Mouse (Mus musculus) midbrain, embryonic 16.5 days (tissue): Measurements from ENCODE around the gene Xpo5. TPM values are rescaled to one million over a fixed set of nuclear protein-coding genes. Genes with fewer than 3 reads are reported as not detected.

Source experiments
- ATAC-seq: fragments of 200-750 bp; cut with Nextera tagmentation; 2 replicates; pipeline ENCODE4 v1.8.0; 2017; ENCODE audit warnings: moderate TSS enrichment
- H3K27ac ChIP-seq: fragments of 300-500 bp; sonication (generic); 2 replicates; pipeline ENCODE4 v1.5.1; 2014; ENCODE audit warnings: mild to moderate bottlenecking, low read length, mixed read lengths
- H3K27me3 ChIP-seq: fragments of 300-500 bp; sonication (generic); 2 replicates; pipeline ENCODE4 v1.6.1; 2014; ENCODE audit warnings: low read depth, low read length, mixed read lengths; ENCODE audit not compliant: control insufficient read depth, insufficient read depth
- H3K36me3 ChIP-seq: fragments of 300-500 bp; sonication (generic); 2 replicates; pipeline ENCODE4 v1.6.1; 2014; ENCODE audit warnings: mild to moderate bottlenecking, low read length, moderate library complexity, mixed read lengths; ENCODE audit not compliant: control insufficient read depth, insufficient read depth
- H3K4me1 ChIP-seq: fragments of 300-500 bp; sonication (generic); 2 replicates; pipeline ENCODE4 v1.6.1; 2014; ENCODE audit warnings: mild to moderate bottlenecking, low read length, mixed read lengths; ENCODE audit not compliant: control insufficient read depth, insufficient read depth
- H3K4me2 ChIP-seq: fragments of 300-500 bp; sonication (generic); 2 replicates; pipeline ENCODE4 v1.6.1; 2014; ENCODE audit warnings: mild to moderate bottlenecking, low read length, mixed read lengths
- H3K4me3 ChIP-seq: fragments of 300-500 bp; sonication (generic); 2 replicates; pipeline ENCODE4 v1.5.1; 2014; ENCODE audit warnings: low read depth, mild to moderate bottlenecking, low read length, moderate library complexity, mixed read lengths
- H3K9ac ChIP-seq: fragments of 300-500 bp; sonication (generic); 2 replicates; pipeline ENCODE4 v1.6.1; 2014; ENCODE audit warnings: low read depth, low read length, mixed read lengths
- H3K9me3 ChIP-seq: fragments of 300-500 bp; sonication (generic); replicated peaks from 2 replicates; pipeline ENCODE4 v1.6.1; 2014; ENCODE audit warnings: mild to moderate bottlenecking, low read length, mixed read lengths; ENCODE audit not compliant: control insufficient read depth, poor library complexity, severe bottlenecking
- WGBS: fragments of 180-500 bp; shearing (Covaris S2); extraction: QIAGEN DNeasy Blood & Tissue Kit; methylation state at CpG from one replicate; pipeline ENCODE4 v1.1.7; 2014; 5-methylcytosine and 5-hydroxymethylcytosine counted together
- polyA plus RNA-seq: library from polyadenylated mRNA; unstranded; fragments of >200 nt; fragmentation: Nextera tagmentation; extraction: Ambion mirVana; gene quantifications from 2 replicates; pipeline ENCODE4 v1.2.1, GENCODE M21; 2015

The Xpo5 gene
- polyA plus RNA-seq, 1 experiment from 2014 or later = 36.0 TPM

GRCm38 (mm10) chr17:46161179-46161578, 41.4 kb upstream of the Xpo5 start:
- H3K27ac ChIP-seq = peak overlapping the region; percentile 70
- under 1% methylated on average over 19 of the region's 19 CpGs for whole genome bisulfite sequencing
- H3K4me1 ChIP-seq = peaks cover 26% of the 10 kb centered on the region
- peak overlapping the region; percentile 84 for H3K4me3 ChIP-seq
- H3K36me3 ChIP-seq = peaks cover 15% of the 10 kb centered on the region
- peak; percentile 34 for ATAC-seq
- no peaks in the 10 kb centered on the region for H3K9me3 ChIP-seq
- peak overlapping the region; percentile 91 for H3K4me2 ChIP-seq
- H3K27me3 ChIP-seq = no peaks in the 10 kb centered on the region
- H3K9ac ChIP-seq = peak overlapping the region; percentile 83

DNA sequence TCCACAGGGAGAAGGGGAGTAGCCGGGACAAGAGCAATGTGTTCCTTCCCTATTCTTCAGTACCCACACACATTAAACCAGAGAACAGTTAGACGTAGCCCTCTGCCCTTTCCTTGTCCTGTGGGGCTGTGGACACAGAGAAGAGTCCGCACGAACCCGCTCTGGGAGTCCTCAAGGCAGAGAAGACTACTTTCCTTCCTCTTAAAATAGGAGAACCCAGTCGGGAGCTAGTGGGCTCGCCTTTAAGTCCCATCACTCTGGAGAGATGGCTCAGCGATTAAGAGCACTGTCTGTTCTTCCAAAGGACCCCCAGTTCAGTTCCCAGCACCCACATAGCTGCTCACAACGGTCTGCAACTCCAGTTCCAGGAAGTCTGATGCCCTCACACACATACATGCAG, 40.9 kb upstream of the Xpo5 start:
- peaks cover 26% of the 10 kb centered on the region for H3K4me1 ChIP-seq
- H3K9ac ChIP-seq = peak overlapping the region; percentile 83
- no peak for ATAC-seq
- H3K9me3 ChIP-seq = no peaks in the 10 kb centered on the region
- peaks cover 17% of the 10 kb centered on the region for H3K36me3 ChIP-seq
- 53% methylated on average over 9 of the region's 9 CpGs for WGBS
- peak overlapping the region; percentile 84 for H3K4me3 ChIP-seq
- peak overlapping the region; percentile 91 for H3K4me2 ChIP-seq
- H3K27me3 ChIP-seq = no peaks in the 10 kb centered on the region
- peak overlapping the region; percentile 70; the same call in 1 of the 2 replicates for H3K27ac ChIP-seq

- Histone ChIP-seq H3K27me3 (no peaks in the 10 kb centered on the region), H3K4me1 (peaks cover 26% of the 10 kb centered on the region), H3K9me3 (no peaks in the 10 kb centered on the region), H3K36me3 (peaks cover 19% of the 10 kb centered on the region), H3K9ac (no peak overlapping the region), H3K4me2 (peak overlapping the region; percentile 91; the same call in 1 of the 2 replicates), H3K27ac (no peak overlapping the region), H3K4me3 (no peak overlapping the region)
- 95% methylated on average over 7 of the region's 7 CpGs for WGBS
- ATAC-seq = no peak
These were observed 40.0 kb upstream of the Xpo5 start for GRCm38 (mm10) chr17:46162551-46162950.

- H3K36me3 ChIP-seq = peaks cover 22% of the 10 kb centered on the region
- no peak overlapping the region for H3K4me3 ChIP-seq
- no peak overlapping the region for H3K4me2 ChIP-seq
- no peak overlapping the region for H3K9ac ChIP-seq
- peaks cover 26% of the 10 kb centered on the region for H3K4me1 ChIP-seq
- H3K27ac ChIP-seq = no peak overlapping the region
- no peaks in the 10 kb centered on the region for H3K9me3 ChIP-seq
- 85% methylated on average over 9 of the region's 9 CpGs for WGBS
- H3K27me3 ChIP-seq = no peaks in the 10 kb centered on the region
- no peak for ATAC-seq
These were observed 39.6 kb upstream of the Xpo5 start for GRCm38 (mm10) chr17:46162951-46163421.

DNA sequence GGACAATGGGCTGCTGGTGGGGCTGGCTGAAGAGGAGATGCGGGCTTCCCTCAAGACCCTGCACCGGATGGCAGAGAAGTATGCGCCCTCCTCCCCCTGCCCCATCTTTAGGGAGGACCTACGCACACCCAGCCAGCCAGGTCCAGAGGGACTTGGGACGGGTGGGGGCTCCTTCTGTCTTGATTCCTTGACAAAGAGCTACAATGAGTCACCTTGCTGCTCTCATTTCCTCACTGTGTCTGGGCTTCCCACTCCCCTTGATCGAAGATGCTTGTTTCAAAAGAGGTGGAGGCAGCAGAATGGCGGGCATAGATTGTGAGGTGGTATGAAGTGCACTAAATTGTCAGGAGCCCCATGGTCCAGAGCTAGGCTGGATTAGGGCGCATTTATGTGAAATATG, 38.3 kb upstream of the Xpo5 start:
- no peaks in the 10 kb centered on the region for H3K9me3 ChIP-seq
- no peak overlapping the region for H3K4me2 ChIP-seq
- H3K27me3 ChIP-seq = no peaks in the 10 kb centered on the region
- no peak overlapping the region for H3K27ac ChIP-seq
- WGBS = 95% methylated on average over 8 of the region's 8 CpGs
- peaks cover 31% of the 10 kb centered on the region for H3K36me3 ChIP-seq
- no peak overlapping the region for H3K4me3 ChIP-seq
- ATAC-seq = no peak
- H3K4me1 ChIP-seq = peaks cover 26% of the 10 kb centered on the region
- H3K9ac ChIP-seq = no peak overlapping the region

DNA sequence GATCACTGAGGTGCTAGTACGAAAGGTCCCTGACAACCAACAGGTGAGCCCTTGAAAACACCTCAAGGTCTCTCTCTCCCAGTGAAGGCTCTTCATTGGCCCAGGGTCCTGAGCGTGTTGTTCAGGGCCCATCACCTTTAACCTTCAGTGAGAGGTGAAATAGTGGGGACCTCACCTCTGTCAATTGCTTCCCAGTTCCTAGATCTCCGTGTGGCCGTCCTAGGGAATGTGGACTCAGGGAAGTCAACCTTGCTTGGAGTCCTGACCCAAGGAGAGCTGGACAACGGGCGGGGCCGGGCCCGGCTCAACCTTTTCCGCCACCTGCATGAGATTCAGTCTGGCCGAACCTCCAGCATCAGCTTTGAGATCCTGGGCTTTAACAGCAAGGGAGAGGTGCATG, 37.8 kb upstream of the Xpo5 start:
- Histone ChIP-seq H3K36me3 (peaks cover 33% of the 10 kb centered on the region), H3K4me1 (peaks cover 23% of the 10 kb centered on the region), H3K4me3 (no peak overlapping the region), H3K4me2 (no peak overlapping the region), H3K27ac (no peak overlapping the region), H3K9ac (no peak overlapping the region), H3K9me3 (no peaks in the 10 kb centered on the region), H3K27me3 (no peaks in the 10 kb centered on the region)
- 93% methylated on average over 10 of the region's 10 CpGs for WGBS
- ATAC-seq = no peak

GRCm38 (mm10) chr17:46165460-46165859, 37.1 kb upstream of the Xpo5 start:
- H3K9ac ChIP-seq = no peak overlapping the region
- no peak overlapping the region for H3K4me3 ChIP-seq
- ATAC-seq = no peak
- WGBS = 88% methylated on average over 12 of the region's 12 CpGs
- peaks cover 35% of the 10 kb centered on the region for H3K36me3 ChIP-seq
- H3K27ac ChIP-seq = no peak overlapping the region
- no peaks in the 10 kb centered on the region for H3K9me3 ChIP-seq
- H3K27me3 ChIP-seq = no peaks in the 10 kb centered on the region
- no peak overlapping the region for H3K4me2 ChIP-seq
- H3K4me1 ChIP-seq = peaks cover 19% of the 10 kb centered on the region

DNA sequence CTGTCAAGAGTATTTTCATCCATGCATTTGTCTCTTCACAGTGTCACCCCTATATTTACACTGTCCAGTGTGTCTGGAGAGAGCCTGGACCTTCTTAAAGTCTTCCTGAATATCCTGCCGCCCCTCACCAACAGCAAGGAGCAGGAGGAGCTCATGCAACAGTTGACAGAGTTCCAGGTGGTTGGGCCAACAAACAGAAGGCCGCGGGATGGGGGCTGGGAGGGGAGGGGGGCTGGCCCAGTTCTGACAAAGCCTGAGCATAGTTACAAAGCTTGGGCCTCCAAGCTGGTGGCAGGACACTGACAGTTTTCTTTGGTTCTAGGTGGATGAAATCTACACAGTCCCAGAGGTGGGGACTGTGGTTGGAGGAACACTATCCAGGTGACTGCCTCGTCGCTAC, 36.3 kb upstream of the Xpo5 start:
- Histone ChIP-seq H3K4me2 (no peak overlapping the region), H3K36me3 (peaks cover 35% of the 10 kb centered on the region), H3K9me3 (no peaks in the 10 kb centered on the region), H3K9ac (no peak overlapping the region), H3K4me3 (no peak overlapping the region), H3K27me3 (no peaks in the 10 kb centered on the region), H3K27ac (no peak overlapping the region), H3K4me1 (peaks cover 19% of the 10 kb centered on the region)
- ATAC-seq = no peak
- WGBS = 88% methylated on average over 5 of the region's 5 CpGs

DNA sequence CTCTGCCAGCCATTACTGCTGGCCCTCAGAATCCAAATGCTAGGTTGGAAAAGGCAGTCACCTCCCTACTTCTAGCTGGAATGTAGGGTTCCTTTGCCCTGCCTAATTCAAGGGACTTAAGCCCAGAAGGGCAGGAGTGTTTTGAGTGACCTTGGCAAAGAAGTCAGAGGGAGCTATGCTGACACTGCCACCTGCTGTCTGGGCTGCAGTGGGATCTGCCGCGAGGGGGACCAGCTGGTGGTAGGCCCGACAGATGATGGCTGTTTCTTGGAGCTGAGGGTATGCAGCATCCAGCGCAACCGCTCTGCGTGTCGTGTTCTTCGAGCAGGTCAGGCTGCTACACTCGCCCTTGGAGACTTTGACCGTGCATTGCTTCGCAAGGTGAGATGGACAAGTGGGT, 35.6 kb upstream of the Xpo5 start:
- H3K4me3 ChIP-seq = no peak overlapping the region
- peaks cover 37% of the 10 kb centered on the region for H3K36me3 ChIP-seq
- H3K9ac ChIP-seq = no peak overlapping the region
- H3K4me2 ChIP-seq = no peak overlapping the region
- ATAC-seq = no peak
- H3K27me3 ChIP-seq = no peaks in the 10 kb centered on the region
- H3K4me1 ChIP-seq = peaks cover 12% of the 10 kb centered on the region
- no peak overlapping the region for H3K27ac ChIP-seq
- WGBS = 76% methylated on average over 11 of the region's 11 CpGs
- H3K9me3 ChIP-seq = no peaks in the 10 kb centered on the region
